Mouse (Mus musculus) urinary bladder, postnatal 14 days (tissue): Measurements from ENCODE around the gene Immp2l.
A peak's percentile ranks its signal among the peaks of the same experiment; 100 is the strongest.
"Not testable (repeated sequence)": the region's sequence is repeated elsewhere in the genome, so short reads cannot be mapped to it uniquely, and the experiment has no call there.

ENCODE experiments used
- DNase-seq: peaks from one replicate; pipeline ENCODE4 v3.0.0; 2021; ENCODE audit warnings: low spot score

The Immp2l gene

DNA sequence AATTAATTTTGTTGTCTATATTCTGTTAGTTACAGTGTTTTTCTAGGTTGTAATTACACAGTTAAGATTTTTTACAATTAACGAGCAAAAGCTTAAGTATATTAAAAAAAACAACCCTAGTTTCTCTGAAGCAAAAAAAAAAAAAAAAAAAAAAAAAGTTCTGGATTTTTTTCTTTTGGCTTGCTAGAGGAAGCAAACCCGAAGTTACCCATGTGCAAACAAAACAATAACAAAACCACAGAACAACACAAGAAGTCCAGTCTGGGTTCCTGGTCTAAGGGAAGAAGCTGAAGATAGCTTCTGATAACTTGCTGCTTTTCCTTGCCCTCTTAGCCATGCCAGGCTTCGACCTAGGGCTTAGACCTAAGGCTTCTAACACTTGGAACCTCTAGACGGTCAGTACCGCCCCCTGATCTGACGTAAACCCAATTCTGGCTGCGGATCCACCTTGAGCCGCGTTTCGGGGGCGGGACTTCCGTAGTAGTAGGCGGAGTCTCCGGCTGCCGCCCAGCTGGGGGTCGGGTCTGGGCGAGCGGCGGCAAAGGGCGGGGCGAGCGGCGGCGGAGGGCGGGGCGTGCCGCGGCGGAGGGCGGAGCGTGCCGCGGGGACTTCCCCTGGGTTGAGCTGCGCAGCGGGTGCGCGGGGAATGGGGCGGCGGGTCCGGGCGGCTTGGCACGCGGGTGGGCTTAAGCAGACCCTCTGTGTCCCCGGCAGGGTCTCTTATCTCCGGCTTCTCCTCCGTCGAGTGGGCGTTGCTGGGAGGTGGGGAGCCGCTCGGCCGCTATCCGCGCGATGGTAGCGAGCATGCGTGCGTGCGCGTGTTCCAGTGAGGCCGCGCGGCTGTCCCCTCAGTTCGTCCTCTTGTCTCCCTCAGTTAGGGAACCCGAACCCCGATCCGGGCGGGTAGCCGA is at the start of gene Immp2l:
Gene Immp2l (plus strand): TSS at position 580 of the 911 bp plus-strand sequence.
- DNase-seq: peak; percentile 95

DNA sequence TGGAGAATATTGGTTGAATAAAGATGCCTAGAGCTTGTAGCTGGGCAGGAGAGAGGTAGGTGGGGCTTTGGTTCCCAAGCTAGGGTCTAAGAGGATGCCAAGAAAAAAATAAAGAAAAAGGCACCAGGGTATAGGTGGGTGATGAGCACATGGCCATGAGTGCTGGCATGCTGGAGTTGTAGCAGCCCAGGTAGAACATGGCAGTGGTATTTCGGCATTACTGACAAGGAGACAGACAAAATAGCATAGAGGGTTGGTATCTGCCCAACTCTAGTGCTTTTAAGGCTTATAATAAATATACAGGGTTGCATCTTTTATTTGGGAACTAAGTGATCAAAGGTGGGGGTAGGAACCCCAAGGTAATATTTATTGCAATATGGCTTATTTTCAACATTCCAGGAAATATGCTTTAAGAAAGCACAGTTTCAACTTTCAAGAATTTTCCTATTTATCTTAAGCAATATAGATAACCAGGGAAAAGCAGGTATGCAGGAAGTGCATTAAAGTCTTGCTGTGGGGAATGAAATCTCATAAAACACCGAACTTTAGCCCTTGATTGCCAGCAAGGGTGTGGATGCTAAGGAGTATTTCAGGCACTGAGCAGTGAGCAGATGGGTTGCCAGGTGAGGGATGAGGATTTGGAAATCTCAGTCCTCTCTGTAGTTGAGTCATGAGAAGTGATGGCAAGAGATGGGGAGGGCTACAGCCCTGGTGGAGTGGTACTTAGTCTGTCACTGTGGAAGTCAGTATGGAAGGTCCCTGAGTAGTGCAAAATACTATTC is 45.0 kb upstream of the Immp2l start:
- no peak for DNase-seq

DNA sequence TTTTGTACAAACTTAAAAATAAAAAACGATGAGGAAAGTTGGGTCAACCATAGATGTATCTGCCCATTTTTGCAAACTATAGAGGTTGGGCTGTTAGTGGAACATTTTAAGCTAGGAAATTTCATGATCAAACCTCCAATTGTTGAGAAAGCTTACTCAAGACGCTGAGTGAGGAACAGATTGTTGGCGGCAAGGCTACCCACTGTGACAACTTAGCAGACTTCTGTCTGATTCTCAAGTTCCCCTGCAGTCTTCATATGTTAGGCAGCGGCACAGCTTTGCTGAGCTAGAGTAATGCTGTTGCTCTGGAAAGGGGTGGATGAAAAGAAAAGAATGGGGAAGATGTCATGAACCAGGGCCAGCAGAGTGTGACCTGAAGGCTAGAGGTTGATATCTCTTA is 44.2 kb upstream of the Immp2l start:
- DNase-seq: no peak

DNA sequence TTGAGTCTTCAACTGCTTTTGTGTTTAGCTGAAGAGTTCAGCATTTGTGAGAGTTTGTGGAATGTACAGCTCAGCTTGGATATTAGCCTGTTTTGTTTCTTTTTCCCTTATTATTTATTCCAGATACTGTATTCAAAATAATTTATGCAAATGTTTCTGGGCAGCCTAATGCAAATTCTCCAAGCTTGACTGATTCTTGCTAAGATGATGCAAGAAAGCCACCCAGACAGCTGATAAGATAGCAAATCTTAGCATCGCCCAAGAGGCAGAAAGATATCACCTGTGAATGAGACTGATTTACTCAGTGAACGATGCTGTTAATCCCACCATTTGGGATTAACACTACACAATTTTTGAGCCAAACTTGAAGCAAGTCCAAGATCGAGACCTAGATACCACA is 43.7 kb upstream of the Immp2l start:
- DNase-seq: no peak

DNA sequence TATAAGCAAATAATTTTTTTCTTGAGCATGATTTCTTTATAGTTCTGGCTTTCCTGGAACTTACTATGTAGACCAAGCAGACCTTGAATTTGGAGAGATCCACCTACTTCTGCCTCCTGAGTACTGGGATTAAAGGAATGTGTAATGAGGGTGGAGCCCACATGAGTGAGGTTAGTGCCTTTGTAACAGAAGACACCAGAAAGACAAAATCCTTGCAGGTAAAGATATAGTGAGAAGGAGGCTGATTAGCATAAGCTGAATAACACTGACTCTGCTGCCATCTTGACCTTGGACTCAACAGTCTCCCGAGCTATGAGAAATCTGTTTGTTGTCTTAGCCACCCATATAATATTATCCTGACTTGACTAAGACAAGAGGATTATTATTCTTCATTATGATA is 40.9 kb upstream of the Immp2l start:
- DNase-seq: no peak

DNA sequence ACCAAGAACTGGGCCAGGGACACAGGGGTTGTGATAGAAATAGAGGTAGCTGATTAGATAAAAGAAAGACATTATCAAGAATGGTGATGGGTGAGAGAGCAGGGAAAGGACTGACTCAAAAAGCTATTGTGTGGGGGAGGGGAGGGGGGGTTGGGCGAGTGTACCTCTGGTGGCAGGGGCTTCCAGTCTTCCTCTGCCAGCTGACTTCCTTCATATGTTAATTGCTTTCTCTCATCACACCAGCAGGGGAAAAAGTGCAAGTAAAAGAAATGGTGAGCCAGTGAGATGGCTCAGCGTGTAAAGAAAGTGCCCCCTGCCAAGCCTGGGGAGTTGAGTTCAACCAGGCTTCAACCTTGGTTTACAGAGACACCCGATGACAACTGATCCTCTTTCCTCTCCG is 39.2 kb upstream of the Immp2l start:
- DNase-seq: no peak

DNA sequence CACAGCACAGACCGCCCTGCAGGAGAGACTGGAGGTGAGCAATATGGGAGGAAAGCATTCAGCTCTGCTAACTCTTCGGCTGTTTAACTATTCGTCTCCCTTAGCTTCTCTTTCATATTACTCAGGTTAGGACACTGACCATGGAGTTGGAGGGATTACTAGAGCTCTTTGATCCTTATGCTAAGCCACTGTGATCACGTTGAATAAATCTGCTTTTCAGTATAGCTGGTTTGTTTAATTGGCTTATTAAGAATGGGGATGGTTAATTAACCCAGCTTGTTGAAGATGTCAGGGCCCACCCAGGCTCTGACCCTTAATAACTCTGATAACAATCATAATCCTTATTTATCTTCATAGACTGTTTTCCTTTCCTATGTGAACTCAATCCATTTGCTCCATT is 38.1 kb upstream of the Immp2l start:
- DNase-seq: no peak

DNA sequence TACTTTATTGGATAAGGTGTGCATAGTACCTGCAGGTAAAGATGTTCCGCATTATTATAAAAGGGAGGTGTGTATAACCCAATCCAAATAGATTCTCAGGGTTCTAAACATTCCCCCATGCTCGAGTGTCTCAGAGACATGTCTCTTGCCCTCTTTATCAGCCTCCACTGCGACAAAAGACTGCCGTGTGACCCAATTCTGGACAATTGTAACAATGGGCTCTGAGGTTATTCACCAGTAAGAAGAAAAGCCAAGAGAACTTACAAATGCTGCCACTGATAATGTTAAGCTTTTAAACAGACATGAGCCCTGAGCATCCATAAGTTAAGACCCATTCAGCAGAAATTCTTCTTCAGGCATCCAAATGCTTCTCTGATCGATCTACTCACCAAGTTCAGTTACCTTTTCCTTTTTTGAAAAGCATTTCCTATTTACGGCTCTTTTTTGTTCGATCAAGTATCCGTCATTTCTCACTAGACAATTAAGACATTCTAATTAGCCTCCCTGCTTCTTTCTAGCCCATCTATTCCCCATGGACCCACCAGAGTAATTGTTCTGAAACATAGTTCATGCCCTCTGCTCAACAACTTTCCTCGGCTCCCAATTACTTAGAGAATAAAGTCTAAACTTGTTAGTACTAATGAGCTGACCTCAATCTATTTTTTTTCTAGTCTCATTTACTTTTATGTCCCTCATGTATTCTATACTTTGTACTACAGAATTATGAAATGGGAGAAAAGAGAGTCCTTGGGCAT is 35.4 kb upstream of the Immp2l start:
- no peak for DNase-seq

DNA sequence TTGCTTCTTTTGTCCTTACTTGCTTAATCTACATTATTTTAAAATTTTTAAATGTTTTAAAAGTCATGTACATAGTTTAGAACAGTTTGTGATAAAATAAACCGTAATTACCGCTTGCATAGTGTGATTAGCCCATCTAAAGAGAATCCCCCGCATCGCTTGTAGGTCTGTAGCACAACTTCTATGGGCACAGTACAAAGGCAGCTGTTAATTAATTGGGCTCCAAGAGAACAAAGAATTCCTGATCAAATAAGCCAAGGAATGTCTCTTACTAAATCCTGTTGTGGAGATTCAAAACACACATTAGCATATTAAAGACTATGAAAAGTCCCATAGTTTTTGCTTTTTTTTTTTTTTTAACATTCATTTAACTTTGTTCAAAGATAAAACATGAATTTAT is 32.2 kb upstream of the Immp2l start:
- no peak for DNase-seq

DNA sequence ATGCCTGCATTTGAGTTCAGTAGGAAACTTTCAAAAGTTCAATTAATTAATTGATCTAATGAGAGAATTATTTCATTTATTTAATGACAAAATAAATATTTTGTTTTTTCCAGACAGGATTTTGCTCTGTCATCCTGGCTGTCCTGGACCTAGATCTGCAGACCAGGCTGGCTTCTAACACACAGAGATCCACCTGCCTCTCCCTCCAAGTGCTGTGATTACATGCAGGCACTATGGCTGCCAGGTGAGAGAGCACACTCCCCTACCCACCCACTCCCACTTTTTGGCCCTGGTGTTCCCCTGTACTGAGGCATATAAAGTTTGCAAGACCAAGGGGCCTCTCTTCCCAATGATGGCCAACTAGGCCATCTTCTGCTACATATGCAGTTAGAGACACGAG is 31.7 kb upstream of the Immp2l start:
- not testable (repeated sequence) for DNase-seq

DNA sequence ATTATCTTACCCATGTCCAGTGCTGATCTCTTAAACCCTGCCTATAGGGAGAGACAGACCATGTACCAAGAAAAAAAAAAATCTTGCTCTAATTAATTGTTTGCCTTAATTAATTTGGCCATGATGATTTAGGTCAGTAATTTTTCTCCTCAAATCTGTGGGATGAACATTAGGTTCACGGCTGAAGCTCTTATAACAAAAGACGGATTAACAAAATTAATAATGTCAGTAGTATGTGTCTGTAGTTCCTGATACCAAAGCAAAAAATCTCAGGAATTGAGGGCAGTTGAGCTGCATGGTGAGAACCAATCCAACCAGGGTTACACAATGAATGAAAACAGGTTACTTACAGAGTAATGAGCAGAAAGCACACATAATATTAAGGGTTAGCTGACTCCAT is 29.0 kb upstream of the Immp2l start:
- no peak for DNase-seq

DNA sequence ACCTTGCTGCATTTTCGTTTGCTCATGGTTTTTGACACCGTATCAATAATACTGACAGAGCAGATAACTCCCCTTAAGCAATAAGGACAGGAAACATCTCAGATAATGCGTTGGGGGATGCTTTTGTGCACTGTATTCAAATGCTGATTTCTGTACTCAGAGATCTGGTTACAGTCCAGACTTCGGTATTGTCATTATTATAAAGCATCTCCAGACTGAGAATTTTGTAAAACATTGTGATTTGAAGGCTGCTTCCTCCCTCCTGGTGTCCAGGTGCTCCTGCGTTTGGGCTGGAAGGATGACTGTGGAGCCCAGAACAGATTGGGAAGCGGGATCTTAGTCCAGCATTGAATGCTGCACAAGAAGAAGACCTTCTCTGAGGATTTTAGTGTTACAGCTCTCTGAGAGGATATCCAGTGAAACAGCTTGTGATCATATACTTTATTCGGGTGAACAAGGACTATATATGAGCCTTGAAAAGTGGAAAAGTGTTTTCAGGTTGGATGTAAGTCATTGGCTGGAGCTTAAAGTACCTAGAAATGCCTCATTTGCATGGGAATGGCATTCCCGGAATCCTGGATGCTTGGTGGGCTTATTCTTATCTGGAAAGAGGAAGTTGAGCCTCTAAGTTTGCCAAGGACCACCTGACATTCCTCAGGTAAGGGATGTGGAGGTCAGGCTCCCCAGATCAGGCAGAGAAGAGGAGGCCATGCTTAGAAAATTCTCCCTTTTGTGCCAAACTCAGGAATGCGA is 28.1 kb upstream of the Immp2l start:
- no peak for DNase-seq

DNA sequence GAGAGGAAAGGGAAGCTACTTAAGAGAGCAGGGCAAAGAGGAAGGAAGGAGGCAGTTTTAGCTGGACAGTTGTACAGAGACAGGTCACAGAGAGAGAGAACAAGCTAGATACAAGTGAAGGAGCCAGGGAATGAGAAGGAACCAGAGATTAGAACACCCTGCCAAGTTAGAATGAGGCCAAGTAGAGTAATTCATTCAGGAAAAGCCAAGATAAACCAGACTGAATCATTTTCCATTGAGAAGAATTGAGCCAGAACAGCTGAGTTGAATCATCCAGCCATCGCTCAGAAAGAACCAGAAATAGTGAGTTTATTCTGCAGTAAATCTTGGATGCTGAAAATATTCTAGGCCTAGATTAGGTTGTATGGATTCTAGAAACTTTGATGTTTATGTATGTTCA is 1.4 kb upstream of the Immp2l start:
- no peak for DNase-seq

DNA sequence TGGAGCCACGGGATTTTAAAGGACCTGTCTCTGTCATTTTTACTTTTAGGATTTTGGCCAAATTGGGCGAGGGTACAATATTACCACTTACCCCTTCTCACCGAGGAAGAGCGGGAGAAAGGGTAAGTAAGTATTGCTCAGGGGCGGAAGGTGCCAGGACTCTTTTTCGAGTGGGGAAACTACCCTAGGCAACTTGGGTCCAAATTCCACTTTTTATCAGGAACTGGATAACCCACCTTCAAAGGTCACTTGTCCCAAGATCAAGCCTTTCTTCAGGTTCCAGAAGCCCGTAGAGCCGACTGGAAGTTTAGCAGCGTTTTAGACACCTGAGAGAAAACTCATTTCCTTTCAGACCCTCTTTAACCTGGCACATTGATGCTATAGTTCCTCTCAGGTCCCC is 622 bp downstream of the Immp2l start:
- no peak for DNase-seq

DNA sequence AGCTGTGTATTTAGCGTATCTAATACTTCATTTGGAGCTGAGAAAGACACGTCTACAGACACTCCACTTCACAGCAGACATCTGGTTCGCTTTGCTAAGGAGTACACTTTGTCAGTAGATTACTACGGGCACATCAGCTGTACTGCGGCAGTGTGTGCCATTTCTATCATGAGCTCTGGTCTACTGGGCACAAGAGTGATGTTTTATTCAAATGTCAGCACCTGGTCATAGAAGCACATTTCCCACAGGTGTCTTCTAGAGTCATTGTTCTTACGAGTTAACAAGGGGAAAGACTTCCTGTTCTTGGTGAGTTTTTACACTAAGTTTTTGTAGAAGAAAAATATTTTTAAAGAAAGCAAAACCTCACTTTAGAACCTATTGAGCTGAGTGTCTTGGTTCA is 3.6 kb downstream of the Immp2l start:
- DNase-seq: no peak

DNA sequence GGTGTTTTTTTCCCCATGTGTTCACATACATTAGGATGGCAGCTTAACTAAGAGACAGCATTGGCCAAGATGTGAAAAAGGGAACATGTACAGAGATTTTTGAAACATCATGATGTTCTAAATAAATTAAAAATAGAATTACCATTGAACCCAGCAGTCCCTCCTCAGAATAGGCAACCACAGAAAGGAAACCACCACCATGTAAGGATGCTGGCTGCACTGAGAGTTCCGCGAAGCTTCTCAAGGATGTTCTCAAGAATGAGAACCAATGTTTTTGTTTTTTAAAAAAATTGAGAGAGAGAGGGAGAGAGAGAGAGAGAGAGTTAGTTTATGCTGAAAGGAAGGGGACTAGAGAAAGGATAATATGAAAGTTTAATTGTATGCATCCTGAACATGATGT is 7.2 kb downstream of the Immp2l start:
- DNase-seq: no peak

DNA sequence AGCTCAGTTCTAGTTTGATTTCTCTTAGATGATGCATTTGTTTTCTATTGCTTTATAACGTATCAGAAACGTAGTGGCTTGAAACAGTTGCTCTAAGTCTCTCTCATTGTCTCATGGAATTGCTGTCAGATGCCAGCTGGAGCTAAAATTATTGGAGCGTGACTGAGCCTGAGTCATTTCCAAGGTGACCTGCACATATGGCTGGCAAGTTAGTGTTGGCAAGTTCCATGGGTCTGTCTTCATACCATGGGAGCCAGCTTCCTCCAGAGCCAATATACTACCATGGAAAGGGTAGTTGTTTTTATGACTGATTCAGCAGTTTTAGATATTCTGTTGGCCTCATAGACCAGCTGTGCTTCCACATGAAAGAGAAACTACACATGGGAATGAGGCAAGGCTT is 9.3 kb downstream of the Immp2l start:
- DNase-seq: no peak

DNA sequence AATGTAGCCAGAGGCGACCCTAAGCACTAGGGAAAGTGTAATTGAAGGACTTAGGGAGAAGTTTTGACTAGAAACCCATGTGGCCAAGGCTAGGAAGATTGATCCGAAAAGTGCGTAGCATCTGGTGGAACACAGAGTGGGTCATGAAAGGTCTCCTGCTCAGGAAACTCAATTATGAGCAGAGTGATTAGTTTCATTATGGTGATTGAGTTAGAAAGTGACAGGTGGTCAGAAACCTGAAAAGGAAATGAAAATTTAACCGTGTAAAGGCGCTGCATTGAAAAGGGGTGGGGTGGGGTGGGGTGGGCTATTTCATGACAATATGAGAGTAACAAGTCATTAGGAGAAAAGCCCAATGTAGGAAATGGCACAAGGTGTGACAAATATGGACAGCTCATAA is 15.9 kb downstream of the Immp2l start:
- DNase-seq: no peak

DNA sequence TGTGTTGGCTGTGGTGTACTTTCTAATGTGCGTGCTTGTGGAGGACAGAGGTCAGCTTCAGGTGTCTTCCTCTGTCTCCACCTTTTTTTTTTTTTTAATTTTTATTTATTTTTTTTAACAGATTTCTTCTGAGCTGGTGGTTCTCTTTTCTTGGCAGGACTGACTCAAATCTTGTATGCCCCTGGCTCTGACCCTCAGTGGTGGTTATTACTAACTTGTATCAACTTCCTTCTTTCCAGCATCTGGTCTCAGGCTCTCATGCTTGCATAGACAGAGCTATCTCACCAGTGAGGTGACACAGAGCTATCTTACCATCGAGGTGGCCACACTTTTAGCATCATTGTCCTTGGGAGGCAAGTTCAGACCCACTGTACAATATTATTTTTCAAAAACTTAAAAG is 17.8 kb downstream of the Immp2l start:
- no peak for DNase-seq

DNA sequence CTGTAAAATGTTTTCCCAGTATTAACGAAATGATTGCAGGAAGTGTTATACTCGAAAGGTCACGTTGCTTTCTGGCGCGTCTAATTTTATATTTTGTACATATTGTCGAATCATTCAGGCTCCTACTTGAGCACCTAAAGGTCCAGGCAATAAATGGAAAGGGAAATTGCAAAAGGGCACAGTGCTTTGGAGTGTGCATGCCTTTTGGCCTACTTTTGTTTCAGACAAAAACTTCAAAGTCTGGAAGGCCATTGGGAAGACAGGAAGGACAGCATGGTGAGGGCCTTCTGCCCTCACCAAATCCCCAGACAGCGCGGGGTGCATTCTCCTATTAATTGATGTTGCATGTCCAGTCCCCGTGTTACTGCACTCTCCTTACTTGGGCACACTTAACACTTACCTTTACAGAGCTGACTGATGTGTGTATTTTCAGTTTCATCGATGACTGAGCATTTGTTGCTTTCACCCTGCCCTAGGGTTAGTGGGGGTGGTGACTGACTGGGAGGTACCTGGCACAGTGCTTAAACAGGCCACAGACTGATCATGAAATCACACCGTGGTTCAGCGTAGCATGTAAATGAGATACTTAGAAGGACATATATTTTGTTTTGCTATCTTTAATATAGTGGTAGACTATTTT is 20.7 kb downstream of the Immp2l start:
- DNase-seq: no peak

DNA sequence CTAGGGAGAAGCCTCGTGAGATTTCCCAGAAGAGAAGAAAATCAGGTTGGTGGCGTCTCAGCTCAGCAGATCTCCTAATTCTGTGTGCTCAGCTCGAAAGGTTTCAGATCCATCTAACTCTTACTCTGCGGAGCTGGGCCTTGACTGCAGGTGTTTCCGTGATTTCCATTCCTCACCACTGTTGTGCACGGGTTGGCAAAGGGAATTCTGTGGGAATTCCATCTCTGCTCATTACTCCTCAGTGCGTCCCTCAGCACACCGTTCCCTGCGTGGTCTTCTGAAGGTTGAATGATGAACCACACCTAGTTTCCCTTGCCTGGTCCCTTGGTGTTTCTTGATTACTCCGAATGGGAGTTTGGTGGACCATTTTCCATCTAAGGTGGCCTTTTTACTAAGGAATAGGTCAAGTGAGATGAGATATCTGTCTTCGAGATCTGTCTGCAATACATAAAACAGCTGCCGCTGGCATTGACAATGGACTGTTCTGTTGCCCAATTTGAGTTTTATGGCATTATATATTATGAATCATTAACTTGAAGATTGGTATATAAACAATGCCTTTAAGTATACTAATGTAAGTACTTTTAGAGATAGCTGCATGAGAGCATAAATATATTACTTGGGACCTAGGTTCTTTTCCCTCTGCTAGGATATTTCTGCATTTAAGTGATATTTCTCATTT is 23.3 kb downstream of the Immp2l start:
- DNase-seq: no peak
